Mouse (Mus musculus) myocyte (in vitro differentiated cells): Measurements from ENCODE around the gene Actl6b.

Experiments
- CEBPB ChIP-seq: IDR thresholded peaks from 2 replicates; pipeline ENCODE4 v1.6.1; 2011; ENCODE audit warnings: mild to moderate bottlenecking, moderate library complexity; ENCODE audit not compliant: poor library complexity, insufficient read depth, severe bottlenecking
- E2F4 ChIP-seq: IDR thresholded peaks from one replicate; pipeline ENCODE4 v1.6.1; 2011; ENCODE audit warnings: mild to moderate bottlenecking, control low read depth, moderate library complexity; ENCODE audit not compliant: insufficient read depth
- MAX ChIP-seq: IDR thresholded peaks from one replicate; pipeline ENCODE4 v1.6.1; 2011; ENCODE audit warnings: low read depth, mild to moderate bottlenecking, control low read depth
- MYOD1 ChIP-seq, 3 experiments: IDR thresholded peaks; one replicate each; pipeline ENCODE4 v1.6.1; 2011; ENCODE audit warnings: control low read depth in 2 of 3, low read depth in 2 of 3, mild to moderate bottlenecking in 2 of 3, moderate library complexity in 1 of 3; ENCODE audit not compliant: insufficient read length in 2 of 3, control insufficient read depth in 1 of 3
- MYOG ChIP-seq, 3 experiments: IDR thresholded peaks; one replicate each; pipeline ENCODE4 v1.6.1; 2011; ENCODE audit warnings: control low read depth in 2 of 3, low read depth in 2 of 3, mild to moderate bottlenecking in 2 of 3; ENCODE audit not compliant: insufficient read length in 2 of 3, control insufficient read depth in 1 of 3, insufficient read depth in 1 of 3
- POLR2A ChIP-seq: IDR thresholded peaks from one replicate; pipeline ENCODE4 v1.6.1; 2011; ENCODE audit warnings: low read depth, mild to moderate bottlenecking, control low read depth, moderate library complexity; ENCODE audit not compliant: insufficient read length
- POLR2AphosphoS2 ChIP-seq: IDR thresholded peaks from one replicate; pipeline ENCODE4 v1.6.1; 2011; ENCODE audit warnings: low read depth, control low read depth; ENCODE audit not compliant: insufficient read length
- SRF ChIP-seq: IDR thresholded peaks from one replicate; pipeline ENCODE4 v1.6.1; 2011; ENCODE audit warnings: low read depth; ENCODE audit not compliant: control insufficient read depth, insufficient read length
- TCF12 ChIP-seq: IDR thresholded peaks from one replicate; pipeline ENCODE4 v1.6.1; 2011; ENCODE audit warnings: mild to moderate bottlenecking, control low read depth; ENCODE audit not compliant: poor library complexity, insufficient read depth, severe bottlenecking
- USF1 ChIP-seq: IDR thresholded peaks from one replicate; pipeline ENCODE4 v1.6.1; 2011; ENCODE audit warnings: low read depth, mild to moderate bottlenecking, control low read depth, moderate library complexity

GRCm38 (mm10) chr5:137570691-137571586 lies 17.6 kb downstream of the Actl6b start:
- no peak for TF ChIP-seq MAX
- TF ChIP-seq POLR2A, result no peak
- no peak for TF ChIP-seq MYOG (IDR thresholded peaks at IDR 0.05; ENCODE audit: control insufficient read depth in 1 of 3, insufficient read depth in 1 of 3, insufficient read length in 2 of 3, low read depth in 2 of 3)
- TF ChIP-seq E2F4, result no peak
- TF ChIP-seq MYOD1 (IDR thresholded peaks at IDR 0.05; ENCODE audit: control insufficient read depth in 1 of 3, insufficient read length in 2 of 3, low read depth in 2 of 3), result no peak
- TF ChIP-seq USF1, result no peak
- no peak for TF ChIP-seq CEBPB
- TF ChIP-seq POLR2AphosphoS2, result no peak
- TF ChIP-seq SRF, result no peak
- TF ChIP-seq TCF12, result no peak
